Mouse (Mus musculus) liver, embryonic 12.5 days (tissue): ENCODE data around the gene Sult1a1. TPM values are rescaled to one million over a fixed set of nuclear protein-coding genes. Genes with fewer than 3 reads are reported as not detected.
A peak's percentile ranks its signal among the peaks of the same experiment; 100 is the strongest.

ENCODE experiments used
- ATAC-seq: fragments of 200-750 bp; cut with Nextera tagmentation; 2 replicates; pipeline ENCODE4 v1.8.0; 2017; ENCODE audit warnings: moderate number of reproducible peaks, mild to moderate bottlenecking, moderate library complexity
- H3K27ac ChIP-seq: fragments of 300-500 bp; sonication (generic); 2 replicates; pipeline ENCODE4 v1.5.1; 2016; ENCODE audit warnings: mild to moderate bottlenecking
- H3K27me3 ChIP-seq: fragments of 300-500 bp; sonication (generic); replicated peaks from 2 replicates; pipeline ENCODE4 v1.6.1; 2016; ENCODE audit warnings: mild to moderate bottlenecking, moderate library complexity
- H3K36me3 ChIP-seq: fragments of 300-500 bp; sonication (generic); 2 replicates; pipeline ENCODE4 v1.6.1; 2016; ENCODE audit warnings: mild to moderate bottlenecking, moderate library complexity
- H3K4me1 ChIP-seq: fragments of 300-500 bp; sonication (generic); 2 replicates; pipeline ENCODE4 v1.6.1; 2016
- H3K4me2 ChIP-seq: fragments of 300-500 bp; sonication (generic); 2 replicates; pipeline ENCODE4 v1.6.1; 2016; ENCODE audit warnings: mild to moderate bottlenecking, moderate library complexity
- H3K4me3 ChIP-seq: fragments of 300-500 bp; sonication (generic); 2 replicates; pipeline ENCODE4 v1.5.1; 2016; ENCODE audit warnings: mild to moderate bottlenecking, moderate library complexity
- H3K9ac ChIP-seq: fragments of 300-500 bp; sonication (generic); 2 replicates; pipeline ENCODE4 v1.6.1; 2016; ENCODE audit warnings: mild to moderate bottlenecking, moderate library complexity
- H3K9me3 ChIP-seq: fragments of 300-500 bp; sonication (generic); replicated peaks from 2 replicates; pipeline ENCODE4 v1.6.1; 2016; ENCODE audit warnings: mild to moderate bottlenecking, moderate library complexity
- WGBS: fragments of 180-500 bp; shearing (Covaris S2); methylation state at CpG from one replicate; pipeline ENCODE4 v1.1.7; 2016; ENCODE audit not compliant: insufficient replicate concordance; 5-methylcytosine and 5-hydroxymethylcytosine counted together
- polyA plus RNA-seq: library from polyadenylated mRNA; unstranded; fragments of >200 nt; fragmentation: Nextera tagmentation; extraction: Ambion mirVana; gene quantifications from 2 replicates; pipeline ENCODE4 v1.2.1, GENCODE M21; 2016

Sult1a1 gene
- polyA plus RNA-seq, 1 experiment from 2014 or later = 0.50 TPM

DNA sequence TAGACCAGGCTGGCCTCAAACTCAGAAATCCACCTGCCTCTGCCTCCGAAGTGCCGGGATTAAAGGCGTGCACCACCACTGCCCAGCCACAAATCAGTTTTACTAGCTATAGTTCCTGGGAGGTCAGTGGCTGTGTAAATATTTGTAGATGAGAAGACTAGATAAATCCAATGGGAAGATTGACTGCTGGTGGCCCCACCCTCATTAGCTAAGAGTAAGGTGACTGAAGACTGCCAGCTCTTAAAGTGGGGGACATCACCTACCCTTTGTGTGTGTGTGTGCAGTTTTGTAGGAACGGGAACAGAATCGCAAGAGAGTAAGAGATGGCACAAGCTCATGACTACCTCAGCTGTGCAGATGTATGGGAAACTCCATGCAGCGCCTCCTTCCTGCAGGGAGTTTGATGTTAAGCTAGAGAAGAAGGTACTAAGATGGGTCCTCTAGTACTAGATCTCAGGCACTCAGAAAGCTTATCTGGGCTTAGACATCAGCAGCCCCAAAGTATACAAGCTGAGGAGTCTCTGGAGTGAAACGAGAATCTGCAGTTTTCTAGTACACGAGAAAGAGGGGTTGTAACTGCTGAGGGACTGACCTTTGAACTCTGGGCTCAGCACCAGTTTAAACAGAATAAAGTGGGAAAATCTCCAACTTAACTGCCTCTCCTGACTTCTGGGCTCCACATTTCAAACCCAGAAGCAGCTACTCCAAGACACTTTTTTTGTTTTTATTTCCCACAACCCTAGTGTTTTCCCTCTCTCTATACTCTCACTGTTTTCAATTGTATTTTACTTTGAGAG, 2.5 kb upstream of the Sult1a1 start:
- 72% methylated on average over 8 of the region's 8 CpGs for WGBS

DNA sequence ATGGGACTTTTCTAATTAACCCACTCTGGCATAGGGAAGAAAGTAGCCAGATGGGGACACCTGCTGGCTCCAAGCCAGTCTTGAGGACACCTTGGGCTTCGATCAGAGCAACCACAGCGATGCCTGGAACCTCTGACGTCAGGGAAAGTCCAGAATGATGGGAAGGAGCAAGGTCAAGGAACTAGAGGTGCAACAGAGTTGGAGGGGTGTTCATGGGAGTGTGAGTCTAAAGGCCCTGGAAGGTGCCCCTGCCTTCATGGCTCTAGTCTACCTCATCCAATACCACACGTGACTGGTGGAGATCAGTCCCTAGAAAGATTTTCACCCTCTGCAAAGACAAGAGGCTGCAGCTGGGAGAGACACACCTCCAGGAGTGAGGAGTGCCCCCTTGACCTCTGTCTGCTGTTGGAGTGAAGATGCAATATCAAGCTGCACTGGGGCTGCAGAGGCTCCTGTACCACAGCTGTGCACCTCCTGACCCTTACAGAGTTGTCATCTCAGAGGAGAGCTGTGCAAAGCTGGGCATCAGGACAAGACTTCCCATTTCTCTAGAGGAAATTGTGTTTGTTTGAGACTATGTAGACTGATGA, 494 bp upstream of the Sult1a1 start:
- Histone ChIP-seq H3K27ac (no peak overlapping the region), H3K4me3 (no peak overlapping the region), H3K36me3 (peaks cover 60% of the 10 kb centered on the region), H3K4me2 (no peak overlapping the region), H3K27me3 (no peaks in the 10 kb centered on the region), H3K9me3 (no peaks in the 10 kb centered on the region), H3K4me1 (peaks cover 3% of the 10 kb centered on the region; the same call in 1 of the 2 replicates), H3K9ac (no peak overlapping the region)
- no peak for ATAC-seq
- 69% methylated on average over 4 of the region's 4 CpGs for WGBS

More for the DNA sequence above, 2.5 kb upstream of the Sult1a1 start:
- 0 out of 2 replicates have a peak, but pooled peaks have one; percentile 13 for ATAC-seq
- Histone ChIP-seq H3K36me3 (peaks cover 41% of the 10 kb centered on the region), H3K4me2 (no peak overlapping the region), H3K4me1 (peaks cover 3% of the 10 kb centered on the region; the same call in 1 of the 2 replicates), H3K9me3 (no peaks in the 10 kb centered on the region), H3K27me3 (no peaks in the 10 kb centered on the region), H3K9ac (no peak overlapping the region), H3K4me3 (no peak overlapping the region), H3K27ac (peak overlapping the region; percentile 51; the same call in 1 of the 2 replicates)

DNA sequence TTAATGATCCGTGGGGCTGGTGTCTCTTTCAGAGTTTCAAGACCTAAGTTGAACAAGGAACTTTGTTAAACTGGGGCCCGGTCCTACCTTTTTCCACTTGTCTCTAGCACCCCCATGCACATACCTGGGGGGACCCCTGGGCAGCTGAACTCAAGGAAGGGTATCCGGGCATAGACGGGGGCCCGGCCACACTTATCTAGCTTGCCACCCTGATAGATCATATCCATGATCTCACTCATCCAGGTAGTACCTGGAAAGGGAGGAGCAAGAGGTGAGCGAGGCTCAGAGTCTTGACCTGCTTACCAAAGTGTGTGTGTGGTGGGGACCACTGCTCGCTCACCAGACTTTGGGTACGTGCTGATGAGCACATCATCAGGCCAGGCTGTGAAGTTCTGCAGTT, 1.1 kb downstream of the Sult1a1 start:
- Histone ChIP-seq H3K4me3 (no peak overlapping the region), H3K9ac (no peak overlapping the region), H3K36me3 (peaks cover 76% of the 10 kb centered on the region), H3K27ac (no peak overlapping the region), H3K9me3 (no peaks in the 10 kb centered on the region), H3K4me1 (peaks cover 3% of the 10 kb centered on the region; the same call in 1 of the 2 replicates), H3K4me2 (no peak overlapping the region), H3K27me3 (no peaks in the 10 kb centered on the region)
- 87% methylated on average over 8 of the region's 8 CpGs for WGBS
- ATAC-seq = no peak

DNA sequence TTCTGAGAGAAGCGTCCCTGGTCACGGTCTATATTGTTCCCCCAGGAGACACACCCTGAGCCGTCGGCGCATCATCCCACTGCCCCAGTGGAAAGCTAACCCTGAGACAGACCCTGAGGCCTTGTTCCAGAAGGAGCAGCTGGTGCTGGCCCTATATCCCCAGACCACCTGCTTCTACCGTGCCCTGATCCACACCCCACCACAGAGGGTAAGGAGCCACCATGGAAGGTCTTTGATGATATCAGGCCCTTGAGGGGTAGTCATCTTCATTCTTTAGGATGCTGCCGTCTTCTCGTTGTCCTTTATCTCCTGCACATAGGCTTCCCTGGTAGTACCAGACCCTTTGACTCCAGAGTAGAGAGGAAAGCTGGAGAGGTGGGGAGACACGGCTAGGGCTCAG, 4.1 kb downstream of the Sult1a1 start:
- Histone ChIP-seq H3K27ac (no peak overlapping the region), H3K9ac (no peak overlapping the region), H3K9me3 (no peaks in the 10 kb centered on the region), H3K4me1 (peaks cover 10% of the 10 kb centered on the region; the same call in 1 of the 2 replicates), H3K36me3 (peaks cover 89% of the 10 kb centered on the region), H3K4me3 (no peak overlapping the region), H3K27me3 (no peaks in the 10 kb centered on the region), H3K4me2 (no peak overlapping the region)
- 89% methylated on average over 9 of the region's 9 CpGs for WGBS
- ATAC-seq = no peak; the same call in 1 of the 2 replicates

DNA sequence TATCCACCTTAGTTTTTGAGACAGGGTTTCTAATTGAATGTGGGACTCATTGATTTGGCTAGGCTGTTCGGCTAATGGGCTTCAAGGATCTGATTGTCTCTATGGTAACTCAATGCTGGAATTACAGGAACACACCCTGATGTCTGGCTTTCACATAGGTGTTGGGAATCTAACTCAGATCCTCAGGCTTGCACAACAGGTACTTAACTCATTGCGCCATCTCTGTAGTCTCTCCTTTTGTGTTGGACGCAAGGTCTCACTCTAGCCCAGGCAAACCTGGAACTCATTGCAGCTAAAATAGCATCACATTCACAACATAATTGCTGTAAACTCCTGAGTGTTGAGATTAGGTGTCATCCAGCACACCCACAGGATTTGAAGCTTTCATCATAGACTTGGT, 6.1 kb downstream of the Sult1a1 start:
- Histone ChIP-seq H3K9me3 (no peaks in the 10 kb centered on the region), H3K9ac (no peak overlapping the region), H3K27ac (no peak overlapping the region), H3K4me2 (no peak overlapping the region), H3K36me3 (peaks cover 91% of the 10 kb centered on the region), H3K27me3 (no peaks in the 10 kb centered on the region), H3K4me1 (peaks cover 7% of the 10 kb centered on the region; the same call in 1 of the 2 replicates), H3K4me3 (no peak overlapping the region)
- no peak for ATAC-seq
- 87% methylated on average over 3 of the region's 3 CpGs for WGBS

DNA sequence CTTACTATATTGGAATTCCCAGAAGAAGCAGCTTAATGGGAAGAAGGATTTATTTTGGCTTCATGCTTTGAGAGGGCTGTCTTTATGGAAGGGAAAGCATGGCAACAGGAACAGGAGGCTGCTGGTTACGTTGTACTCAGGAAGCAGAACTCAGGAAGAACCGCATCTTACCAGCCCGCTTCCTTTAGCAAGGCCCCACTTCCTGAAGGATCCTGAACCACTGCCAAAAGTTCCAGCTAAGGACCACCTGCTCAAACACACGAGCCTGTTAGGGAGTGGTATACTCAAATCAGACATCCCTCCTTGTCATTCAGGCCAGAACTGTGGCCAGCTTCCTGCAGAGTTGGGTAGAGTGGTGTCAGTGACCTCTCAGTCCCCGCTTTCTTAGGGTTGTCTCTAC, 7.8 kb downstream of the Sult1a1 start:
- H3K27me3 ChIP-seq = no peaks in the 10 kb centered on the region
- H3K36me3 ChIP-seq = peaks cover 94% of the 10 kb centered on the region
- ATAC-seq = no peak
- no peak overlapping the region for H3K4me2 ChIP-seq
- H3K9me3 ChIP-seq = no peaks in the 10 kb centered on the region
- H3K4me1 ChIP-seq = peaks cover 7% of the 10 kb centered on the region; the same call in 1 of the 2 replicates
- whole genome bisulfite sequencing = 66% methylated on average over 5 of the region's 5 CpGs
- no peak overlapping the region; the same call in 1 of the 2 replicates for H3K27ac ChIP-seq
- no peak overlapping the region for H3K4me3 ChIP-seq
- H3K9ac ChIP-seq = no peak overlapping the region

DNA sequence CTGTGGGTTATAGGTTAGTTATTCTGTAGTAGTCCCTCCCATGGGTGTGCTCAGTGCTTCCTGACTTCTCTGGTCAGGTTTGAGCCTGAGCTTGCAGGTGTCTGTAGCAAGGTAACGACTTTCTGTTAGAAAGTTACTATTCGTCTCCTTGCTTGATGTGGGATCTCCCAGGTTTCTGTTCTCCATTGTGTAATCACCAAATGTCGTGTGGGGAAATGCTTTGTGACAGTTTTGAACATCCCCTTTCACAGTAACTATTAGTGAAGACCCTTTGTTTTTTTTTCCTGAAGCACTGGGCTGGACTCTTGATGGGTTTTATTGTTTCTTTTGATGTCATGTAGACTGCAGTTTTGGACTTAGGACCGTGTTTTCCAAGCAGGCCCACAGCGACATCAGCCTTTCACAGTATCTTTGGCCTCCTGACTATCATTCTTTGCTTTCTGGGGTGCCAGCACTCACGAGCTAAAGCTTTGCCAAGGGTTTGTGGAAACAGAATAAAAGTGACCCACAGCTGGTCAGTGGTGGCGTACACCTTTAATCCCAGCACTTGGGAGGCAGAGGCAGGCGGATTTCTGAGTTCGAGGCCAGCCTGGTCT, 8.6 kb downstream of the Sult1a1 start:
- no peak overlapping the region for H3K4me3 ChIP-seq
- no peaks in the 10 kb centered on the region for H3K9me3 ChIP-seq
- no peaks in the 10 kb centered on the region for H3K27me3 ChIP-seq
- H3K9ac ChIP-seq = no peak overlapping the region
- H3K27ac ChIP-seq = no peak overlapping the region
- peaks cover 93% of the 10 kb centered on the region for H3K36me3 ChIP-seq
- ATAC-seq = no peak
- no peak overlapping the region for H3K4me2 ChIP-seq
- 79% methylated on average over 9 of the region's 9 CpGs for WGBS
- peaks cover 7% of the 10 kb centered on the region; the same call in 1 of the 2 replicates for H3K4me1 ChIP-seq

DNA sequence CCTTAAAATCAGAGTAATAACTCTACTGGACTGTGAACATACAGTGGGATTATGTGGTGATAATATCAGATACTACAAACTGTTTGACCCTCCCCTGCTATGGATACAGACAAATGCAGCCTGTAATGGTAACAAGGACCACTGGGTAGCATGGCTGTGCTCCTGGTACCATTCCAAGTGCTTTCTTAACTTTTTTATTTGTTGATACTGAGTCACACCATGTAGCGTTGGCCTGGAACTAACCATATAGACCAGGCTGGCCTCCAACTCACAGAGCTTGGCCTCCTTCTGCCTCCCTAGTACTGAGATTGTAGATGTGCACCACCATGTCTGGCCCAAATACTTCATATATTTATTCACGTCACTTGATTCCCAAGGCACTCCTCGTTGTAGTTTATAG, 11.0 kb downstream of the Sult1a1 start:
- peaks cover 82% of the 10 kb centered on the region for H3K36me3 ChIP-seq
- H3K4me1 ChIP-seq = peaks cover 7% of the 10 kb centered on the region; the same call in 1 of the 2 replicates
- no peak overlapping the region for H3K4me2 ChIP-seq
- H3K4me3 ChIP-seq = no peak overlapping the region
- no peaks in the 10 kb centered on the region for H3K9me3 ChIP-seq
- 82% methylated on average over 3 of the region's 3 CpGs for WGBS
- H3K9ac ChIP-seq = no peak overlapping the region
- H3K27ac ChIP-seq = no peak overlapping the region
- no peaks in the 10 kb centered on the region for H3K27me3 ChIP-seq
- no peak for ATAC-seq

DNA sequence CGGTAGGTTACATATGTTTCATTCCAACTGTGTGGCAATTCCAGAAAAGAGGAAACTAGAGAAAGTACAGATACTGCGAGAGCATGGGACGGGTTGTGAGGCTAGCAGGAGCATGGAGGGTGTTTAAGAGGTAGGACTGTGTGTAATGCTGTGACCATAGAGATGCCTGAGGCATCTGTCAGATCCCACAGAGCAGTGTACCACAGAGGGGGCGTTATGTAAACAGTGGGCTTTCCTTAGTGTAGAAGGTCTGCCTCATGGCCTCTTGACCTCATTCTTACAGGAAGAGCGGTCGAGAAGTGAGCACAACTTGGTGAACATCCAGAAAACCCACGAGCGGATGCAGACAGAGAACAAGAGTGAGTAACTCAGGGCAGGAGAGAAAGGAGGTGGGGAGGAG, 12.6 kb downstream of the Sult1a1 start:
- WGBS = 80% methylated on average over 8 of the region's 8 CpGs
- no peak for ATAC-seq
- Histone ChIP-seq H3K27ac (no peak overlapping the region), H3K4me1 (0 out of 2 replicates have a peak, but pooled peaks cover 2% of the 10 kb centered on the region), H3K4me3 (no peak overlapping the region), H3K9ac (no peak overlapping the region), H3K9me3 (no peaks in the 10 kb centered on the region), H3K27me3 (no peaks in the 10 kb centered on the region), H3K4me2 (no peak overlapping the region), H3K36me3 (peaks cover 69% of the 10 kb centered on the region)

DNA sequence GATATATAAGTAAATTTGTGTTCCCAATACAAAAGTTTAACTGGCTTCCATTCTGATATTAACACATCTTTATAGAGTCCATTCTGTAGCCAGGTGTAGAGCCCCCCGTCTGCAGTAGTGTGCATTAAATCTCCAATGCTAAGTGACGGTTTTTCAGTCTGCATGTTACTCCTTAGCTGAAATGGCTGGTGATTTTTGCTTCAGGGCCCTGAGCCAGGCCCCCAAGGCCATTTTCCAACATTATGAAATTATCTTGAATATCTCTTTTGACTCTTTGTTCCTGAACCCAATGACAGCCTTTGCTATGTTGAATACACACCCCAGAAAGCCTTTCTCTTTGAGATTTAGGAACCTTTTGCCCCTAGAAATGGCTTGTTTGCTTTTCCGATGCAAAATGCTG, 16.5 kb downstream of the Sult1a1 start:
- H3K4me1 ChIP-seq = peaks cover 27% of the 10 kb centered on the region
- 80% methylated on average over 3 of the region's 3 CpGs for WGBS
- H3K9ac ChIP-seq = no peak overlapping the region
- H3K4me2 ChIP-seq = no peak overlapping the region
- ATAC-seq = no peak
- H3K27me3 ChIP-seq = no peaks in the 10 kb centered on the region
- no peak overlapping the region for H3K27ac ChIP-seq
- no peak overlapping the region for H3K4me3 ChIP-seq
- H3K9me3 ChIP-seq = no peaks in the 10 kb centered on the region
- peaks cover 40% of the 10 kb centered on the region for H3K36me3 ChIP-seq

DNA sequence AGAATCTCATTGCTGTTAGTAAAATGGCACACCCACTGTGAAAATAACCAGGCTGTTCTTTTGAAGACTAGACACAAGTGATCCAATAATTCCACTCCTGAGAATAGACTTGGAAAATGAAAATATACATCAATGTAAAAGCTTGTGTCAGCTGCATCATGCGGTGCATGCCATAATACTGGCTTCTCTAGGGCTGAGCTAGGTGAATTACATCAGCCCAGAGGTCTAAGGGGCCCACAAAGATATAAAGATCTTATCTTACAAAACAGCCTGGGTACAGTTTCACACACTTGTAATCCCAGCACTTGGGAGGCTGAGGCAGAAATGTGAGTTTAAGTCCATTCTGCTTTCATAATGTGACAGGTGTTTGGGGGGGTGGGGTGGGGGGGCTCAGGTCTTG, 18.7 kb downstream of the Sult1a1 start:
- WGBS = 76% methylated on average over 1 of the region's 1 CpGs
- ATAC-seq = no peak
- peaks cover 21% of the 10 kb centered on the region for H3K36me3 ChIP-seq

DNA sequence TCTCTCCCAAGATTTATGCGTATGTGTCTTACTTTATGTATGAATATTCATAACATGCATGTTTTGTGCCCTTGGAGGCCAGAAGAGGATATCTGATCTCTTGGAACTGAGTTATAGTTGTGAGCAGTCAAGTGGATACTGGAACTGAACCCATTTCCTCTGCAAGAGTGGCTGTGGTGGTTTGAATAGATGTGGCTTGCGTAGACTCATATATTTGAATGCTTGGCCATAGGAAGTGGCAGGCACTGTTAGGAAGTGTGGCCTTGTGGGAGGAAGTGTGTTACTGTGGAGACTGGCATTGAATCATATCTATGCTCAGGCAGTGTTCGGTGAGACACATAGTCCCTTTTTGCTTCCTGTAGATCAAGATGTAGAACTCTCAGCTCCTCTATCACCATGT, 20.5 kb downstream of the Sult1a1 start:
- ATAC-seq = 0 out of 2 replicates have a peak, but pooled peaks have one; percentile 25
- H3K9ac ChIP-seq = 0 out of 2 replicates have a peak overlapping the region, but pooled peaks have one; percentile 17
- no peak overlapping the region for H3K4me3 ChIP-seq
- 58% methylated on average over 3 of the region's 3 CpGs for WGBS
- H3K36me3 ChIP-seq = peaks cover 10% of the 10 kb centered on the region; the same call in 1 of the 2 replicates
- H3K9me3 ChIP-seq = no peaks in the 10 kb centered on the region
- H3K4me1 ChIP-seq = peaks cover 66% of the 10 kb centered on the region
- no peaks in the 10 kb centered on the region for H3K27me3 ChIP-seq
- peak overlapping the region; percentile 70 for H3K27ac ChIP-seq
- no peak overlapping the region for H3K4me2 ChIP-seq

More for the DNA sequence above, 18.7 kb downstream of the Sult1a1 start:
- Histone ChIP-seq H3K27me3 (no peaks in the 10 kb centered on the region), H3K4me1 (peaks cover 48% of the 10 kb centered on the region), H3K4me2 (no peak overlapping the region), H3K9me3 (no peaks in the 10 kb centered on the region), H3K4me3 (no peak overlapping the region), H3K27ac (no peak overlapping the region), H3K9ac (no peak overlapping the region)
